Mouse (Mus musculus): ENCODE measurements around the gene Tsc22d2. TPM values are rescaled to one million over a fixed set of nuclear protein-coding genes. Genes with fewer than 3 reads are reported as not detected.

Tsc22d2 gene
- 7.7 and 8.6 TPM in 2 replicates for polyA plus RNA-seq (2015; fragmentation: Nextera tagmentation; extraction: Ambion mirVana)

- Histone ChIP-seq H3K36me3 (no peaks in the 10 kb centered on the region), H3K4me1 (peaks cover 20% of the 10 kb centered on the region), H3K27me3 (replicated peaks) (no peaks in the 10 kb centered on the region), H3K9me3 (replicated peaks) (no peaks in the 10 kb centered on the region), H3K4me3 (replicated peaks) (peak within 1 kb of the TSS; percentile 97), H3K4me2 (peak within 1 kb of the TSS; percentile 84), H3K9ac (replicated peaks) (peak within 1 kb of the TSS; percentile 97), H3K27ac (replicated peaks) (peak within 1 kb of the TSS; percentile 99)
- ATAC-seq (ENCODE audit: low FRiP score): peak; percentile 88
- 1% methylated on average over 48 of the region's 52 CpGs for WGBS
These were observed at the start of gene Tsc22d2 for GRCm38 (mm10) chr3:58414234-58414938. Gene Tsc22d2, plus strand, starts transcription at chr3:58414715.

GRCm38 (mm10) chr3:58366756-58367155 is 47.8 kb upstream of the Tsc22d2 start:
- Histone ChIP-seq H3K27ac (replicated peaks) (no peak overlapping the region), H3K9me3 (replicated peaks) (no peaks in the 10 kb centered on the region), H3K4me1 (peaks cover 3% of the 10 kb centered on the region; the same call in 1 of the 2 replicates), H3K9ac (replicated peaks) (no peak overlapping the region), H3K27me3 (replicated peaks) (no peaks in the 10 kb centered on the region), H3K36me3 (no peaks in the 10 kb centered on the region), H3K4me3 (replicated peaks) (no peak overlapping the region), H3K4me2 (no peak overlapping the region)
- no peak for ATAC-seq (ENCODE audit: low FRiP score)
- 55% methylated on average over 3 of the region's 3 CpGs for WGBS

- Histone ChIP-seq H3K9me3 (replicated peaks) (no peaks in the 10 kb centered on the region), H3K4me1 (peaks cover 18% of the 10 kb centered on the region), H3K27me3 (replicated peaks) (no peaks in the 10 kb centered on the region), H3K4me3 (replicated peaks) (no peak overlapping the region), H3K4me2 (no peak overlapping the region), H3K27ac (replicated peaks) (no peak overlapping the region), H3K36me3 (no peaks in the 10 kb centered on the region), H3K9ac (replicated peaks) (no peak overlapping the region)
- ATAC-seq (ENCODE audit: low FRiP score): no peak
- WGBS: 86% methylated on average over 2 of the region's 2 CpGs
These were observed 43.7 kb upstream of the Tsc22d2 start for GRCm38 (mm10) chr3:58370811-58371210.

GRCm38 (mm10) chr3:58372066-58372904 is 42.2 kb upstream of the Tsc22d2 start:
- H3K4me2 ChIP-seq: peak overlapping the region; percentile 42
- H3K4me1 ChIP-seq: peaks cover 18% of the 10 kb centered on the region
- no peaks in the 10 kb centered on the region for H3K9me3 ChIP-seq (replicated peaks)
- no peaks in the 10 kb centered on the region for H3K36me3 ChIP-seq
- H3K9ac ChIP-seq (replicated peaks): no peak overlapping the region
- 6% methylated on average over 9 of the region's 9 CpGs for WGBS
- H3K27ac ChIP-seq (replicated peaks): no peak overlapping the region; the same call in 1 of the 2 replicates
- H3K4me3 ChIP-seq (replicated peaks): peak overlapping the region; percentile 17; the same call in 1 of the 2 replicates
- no peaks in the 10 kb centered on the region for H3K27me3 ChIP-seq (replicated peaks)
- peak; percentile 91 for ATAC-seq (ENCODE audit: low FRiP score)

GRCm38 (mm10) chr3:58372905-58373208 is 41.7 kb upstream of the Tsc22d2 start:
- Histone ChIP-seq H3K27me3 (replicated peaks) (no peaks in the 10 kb centered on the region), H3K27ac (replicated peaks) (no peak overlapping the region), H3K9ac (replicated peaks) (no peak overlapping the region), H3K4me2 (peak overlapping the region; percentile 42), H3K4me3 (replicated peaks) (peak overlapping the region; percentile 17; the same call in 1 of the 2 replicates), H3K36me3 (no peaks in the 10 kb centered on the region), H3K4me1 (peaks cover 18% of the 10 kb centered on the region), H3K9me3 (replicated peaks) (no peaks in the 10 kb centered on the region)
- ATAC-seq (ENCODE audit: low FRiP score): no peak; the same call in 1 of the 2 replicates
- 9% methylated on average over 5 of the region's 5 CpGs for WGBS

GRCm38 (mm10) chr3:58374281-58374680 is 40.2 kb upstream of the Tsc22d2 start:
- Histone ChIP-seq H3K36me3 (no peaks in the 10 kb centered on the region), H3K27me3 (replicated peaks) (no peaks in the 10 kb centered on the region), H3K4me2 (no peak overlapping the region), H3K4me3 (replicated peaks) (no peak overlapping the region), H3K9ac (replicated peaks) (no peak overlapping the region), H3K9me3 (replicated peaks) (no peaks in the 10 kb centered on the region), H3K4me1 (peaks cover 18% of the 10 kb centered on the region), H3K27ac (replicated peaks) (no peak overlapping the region)
- no peak for ATAC-seq (ENCODE audit: low FRiP score)
- WGBS: 94% methylated on average over 5 of the region's 5 CpGs

GRCm38 (mm10) chr3:58376713-58377112 is 37.8 kb upstream of the Tsc22d2 start:
- Histone ChIP-seq H3K27me3 (replicated peaks) (no peaks in the 10 kb centered on the region), H3K4me1 (peaks cover 15% of the 10 kb centered on the region), H3K36me3 (no peaks in the 10 kb centered on the region), H3K4me2 (no peak overlapping the region), H3K27ac (replicated peaks) (no peak overlapping the region), H3K9ac (replicated peaks) (no peak overlapping the region), H3K9me3 (replicated peaks) (no peaks in the 10 kb centered on the region), H3K4me3 (replicated peaks) (no peak overlapping the region)
- 65% methylated on average over 3 of the region's 3 CpGs for WGBS
- no peak for ATAC-seq (ENCODE audit: low FRiP score)

- H3K4me1 ChIP-seq: peaks cover 6% of the 10 kb centered on the region; the same call in 1 of the 2 replicates
- no peaks in the 10 kb centered on the region for H3K9me3 ChIP-seq (replicated peaks)
- H3K9ac ChIP-seq (replicated peaks): no peak overlapping the region
- H3K4me3 ChIP-seq (replicated peaks): no peak overlapping the region
- no peak overlapping the region for H3K27ac ChIP-seq (replicated peaks)
- WGBS: 44% methylated on average over 5 of the region's 5 CpGs
- no peak for ATAC-seq (ENCODE audit: low FRiP score)
- H3K36me3 ChIP-seq: no peaks in the 10 kb centered on the region
- no peak overlapping the region for H3K4me2 ChIP-seq
- no peaks in the 10 kb centered on the region for H3K27me3 ChIP-seq (replicated peaks)
These were observed 36.9 kb upstream of the Tsc22d2 start for GRCm38 (mm10) chr3:58377589-58378134.

GRCm38 (mm10) chr3:58382676-58383075 is 31.8 kb upstream of the Tsc22d2 start:
- Histone ChIP-seq H3K27me3 (replicated peaks) (no peaks in the 10 kb centered on the region), H3K36me3 (no peaks in the 10 kb centered on the region), H3K4me1 (no peaks in the 10 kb centered on the region), H3K27ac (replicated peaks) (no peak overlapping the region), H3K4me2 (no peak overlapping the region), H3K4me3 (replicated peaks) (no peak overlapping the region), H3K9me3 (replicated peaks) (no peaks in the 10 kb centered on the region), H3K9ac (replicated peaks) (no peak overlapping the region)
- WGBS: 92% methylated on average over 1 of the region's 1 CpGs
- ATAC-seq (ENCODE audit: low FRiP score): no peak

GRCm38 (mm10) chr3:58385060-58385459 is 29.5 kb upstream of the Tsc22d2 start:
- H3K27me3 ChIP-seq (replicated peaks): no peaks in the 10 kb centered on the region
- H3K9me3 ChIP-seq (replicated peaks): no peaks in the 10 kb centered on the region
- no peak overlapping the region for H3K27ac ChIP-seq (replicated peaks)
- H3K9ac ChIP-seq (replicated peaks): no peak overlapping the region
- 82% methylated on average over 1 of the region's 1 CpGs for WGBS
- ATAC-seq (ENCODE audit: low FRiP score): no peak
- H3K4me2 ChIP-seq: no peak overlapping the region
- no peak overlapping the region for H3K4me3 ChIP-seq (replicated peaks)
- no peaks in the 10 kb centered on the region for H3K4me1 ChIP-seq
- H3K36me3 ChIP-seq: no peaks in the 10 kb centered on the region

- no peaks in the 10 kb centered on the region for H3K27me3 ChIP-seq (replicated peaks)
- no peaks in the 10 kb centered on the region for H3K9me3 ChIP-seq (replicated peaks)
- no peaks in the 10 kb centered on the region for H3K36me3 ChIP-seq
- H3K4me2 ChIP-seq: no peak overlapping the region
- no peaks in the 10 kb centered on the region for H3K4me1 ChIP-seq
- no peak overlapping the region for H3K27ac ChIP-seq (replicated peaks)
- 85% methylated on average over 4 of the region's 4 CpGs for WGBS
- H3K9ac ChIP-seq (replicated peaks): no peak overlapping the region
- no peak for ATAC-seq (ENCODE audit: low FRiP score)
- H3K4me3 ChIP-seq (replicated peaks): no peak overlapping the region
These were observed 25.8 kb upstream of the Tsc22d2 start for GRCm38 (mm10) chr3:58388731-58389130.

- no peaks in the 10 kb centered on the region for H3K27me3 ChIP-seq (replicated peaks)
- ATAC-seq (ENCODE audit: low FRiP score): no peak
- no peak overlapping the region for H3K4me2 ChIP-seq
- no peaks in the 10 kb centered on the region for H3K9me3 ChIP-seq (replicated peaks)
- H3K4me1 ChIP-seq: no peaks in the 10 kb centered on the region
- no peak overlapping the region for H3K4me3 ChIP-seq (replicated peaks)
- no peak overlapping the region for H3K27ac ChIP-seq (replicated peaks)
- no peak overlapping the region for H3K9ac ChIP-seq (replicated peaks)
- WGBS: 76% methylated on average over 5 of the region's 5 CpGs
- H3K36me3 ChIP-seq: no peaks in the 10 kb centered on the region
These were observed 16.0 kb upstream of the Tsc22d2 start for GRCm38 (mm10) chr3:58398541-58398940.

All from neural tube, embryonic 15.5 days (tissue).